Mouse (Mus musculus) cortical plate, adult 2 months (tissue): ENCODE measurements around the gene Ndufaf4.

ENCODE experiments used
- CTCF ChIP-seq: fragments of 200-500 bp; IDR thresholded peaks from 2 replicates; pipeline ENCODE4 v1.5.1; 2011; ENCODE audit warnings: mild to moderate bottlenecking, control low read depth, low read length; ENCODE audit not compliant: insufficient read depth; ENCODE audit errors: extremely low read depth
- POLR2A ChIP-seq: fragments of 200-500 bp; IDR thresholded peaks from 2 replicates; pipeline ENCODE4 v1.6.1; 2011; ENCODE audit warnings: mild to moderate bottlenecking, low read length, control low read depth; ENCODE audit not compliant: insufficient read depth; ENCODE audit errors: extremely low read depth

GRCm38 (mm10) chr4:24915631-24916030, 17.7 kb downstream of the Ndufaf4 start:
- TF ChIP-seq POLR2A (no peak), CTCF (no peak)
